Mouse (Mus musculus) kidney, adult 2 months (tissue): ENCODE data around the gene Snrpa.

Source experiments
- CTCF ChIP-seq: fragments of 200-500 bp; conservative IDR thresholded peaks from 2 replicates; pipeline ENCODE4 v1.5.1; 2011; ENCODE audit warnings: low read depth, mild to moderate bottlenecking, control low read depth, low read length, moderate library complexity, mixed read lengths; ENCODE audit not compliant: insufficient read depth, insufficient read length
- POLR2A ChIP-seq: fragments of 200-500 bp; IDR thresholded peaks from one replicate; pipeline ENCODE4 v1.6.1; 2011; ENCODE audit warnings: low read depth, low read length, control low read depth

DNA sequence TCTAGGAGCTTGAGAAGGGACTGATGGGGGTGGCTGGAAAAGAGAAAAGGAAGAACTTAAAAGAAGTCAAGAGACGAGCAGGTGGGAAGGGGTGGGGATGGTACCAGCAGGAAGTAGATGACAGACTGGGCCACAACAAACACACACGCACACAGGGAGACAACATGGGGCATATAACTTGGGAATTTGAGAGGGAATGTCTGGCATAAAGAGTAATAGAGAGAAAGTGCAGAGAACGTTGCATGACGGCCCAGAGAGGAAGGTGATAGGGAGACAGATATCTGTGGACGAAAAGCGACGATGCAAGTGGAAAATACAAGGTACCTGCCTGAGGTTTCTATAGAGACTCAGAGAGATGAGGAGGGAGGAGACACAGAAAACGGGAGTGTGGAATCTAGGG is 30.4 kb downstream of the Snrpa start:
- TF ChIP-seq POLR2A (no peak), CTCF (no peak)
